Mouse (Mus musculus) forebrain, embryonic 16.5 days (tissue): ENCODE measurements at regions not wholly inside any gene's neighbourhood (a gene's known extent, or its start where the extent isn't known, plus 50 kb on each side); places are given as distances from the start of the nearest gene placed in this dataset.

ENCODE experiments used
- ATAC-seq: fragments of 200-750 bp; cut with Nextera tagmentation; 2 replicates; pipeline ENCODE4 v1.8.0; 2017; ENCODE audit warnings: mild to moderate bottlenecking, moderate library complexity
- H3K27ac ChIP-seq: fragments of 300-500 bp; sonication (generic); 2 replicates; pipeline ENCODE4 v1.5.1; 2014; ENCODE audit warnings: low read length, control low read depth
- H3K27me3 ChIP-seq: fragments of 300-500 bp; sonication (generic); replicated peaks from 2 replicates; pipeline ENCODE4 v1.6.1; 2014; ENCODE audit warnings: low read length; ENCODE audit not compliant: control insufficient read depth, insufficient read depth
- H3K36me3 ChIP-seq: fragments of 300-500 bp; sonication (generic); 2 replicates; pipeline ENCODE4 v1.6.1; 2014; ENCODE audit not compliant: control insufficient read depth, insufficient read depth
- H3K4me1 ChIP-seq: fragments of 300-500 bp; sonication (generic); replicated peaks from 2 replicates; pipeline ENCODE4 v1.6.1; 2014; ENCODE audit warnings: low read length; ENCODE audit not compliant: control insufficient read depth, insufficient read depth
- H3K4me2 ChIP-seq: fragments of 300-500 bp; sonication (generic); 2 replicates; pipeline ENCODE4 v1.6.1; 2014; ENCODE audit warnings: mild to moderate bottlenecking, low read length, control low read depth
- H3K4me3 ChIP-seq: fragments of 300-500 bp; sonication (generic); replicated peaks from 2 replicates; pipeline ENCODE4 v1.5.1; 2014; ENCODE audit warnings: mild to moderate bottlenecking, low read length, control low read depth
- H3K9ac ChIP-seq: fragments of 300-500 bp; sonication (generic); replicated peaks from 2 replicates; pipeline ENCODE4 v1.6.1; 2014; ENCODE audit warnings: low read depth, low read length, control low read depth
- H3K9me3 ChIP-seq: fragments of 300-500 bp; sonication (generic); 2 replicates; pipeline ENCODE4 v1.6.1; 2016; ENCODE audit warnings: low read length; ENCODE audit not compliant: control insufficient read depth
- WGBS: fragments of 180-500 bp; shearing (Covaris S2); extraction: QIAGEN DNeasy Blood & Tissue Kit; methylation state at CpG from one replicate; pipeline ENCODE4 v1.1.7; 2014; 5-methylcytosine and 5-hydroxymethylcytosine counted together

DNA sequence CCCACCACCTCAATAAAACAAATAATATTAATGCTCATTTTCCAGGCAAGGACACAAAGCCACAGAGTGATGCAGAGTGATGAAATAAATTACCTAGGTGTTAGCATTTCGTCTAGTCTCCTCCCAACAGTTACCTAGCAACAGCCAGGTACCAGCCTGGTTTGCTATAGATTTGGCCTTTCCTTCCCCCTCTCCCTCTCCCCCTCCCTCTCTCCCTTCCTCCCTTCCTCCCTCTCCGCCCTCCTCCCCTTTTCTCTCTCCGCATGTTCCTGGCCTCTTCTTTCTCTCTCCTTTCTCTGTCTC, 51.6 kb upstream of the Nudt7 start:
- no peak overlapping the region for H3K27ac ChIP-seq
- no peaks in the 10 kb centered on the region for H3K27me3 ChIP-seq
- no peaks in the 10 kb centered on the region for H3K9me3 ChIP-seq
- H3K9ac ChIP-seq = no peak overlapping the region
- no peak overlapping the region for H3K4me3 ChIP-seq
- ATAC-seq = peak; percentile 38
- H3K4me2 ChIP-seq = no peak overlapping the region
- H3K36me3 ChIP-seq = no peaks in the 10 kb centered on the region
- peaks cover 11% of the 10 kb centered on the region for H3K4me1 ChIP-seq
- 47% methylated on average over 3 of the region's 3 CpGs for WGBS
